Mouse (Mus musculus) kidney, adult 2 months (tissue): ENCODE results near the gene Zdhhc22. TPM values are rescaled to one million over a fixed set of nuclear protein-coding genes. Genes with fewer than 3 reads are reported as not detected.

Source experiments
- DNase-seq: peaks from one replicate; pipeline ENCODE4 v3.0.0; 2021
- H3K27ac ChIP-seq: fragments of 200-500 bp; 2 replicates; pipeline ENCODE4 v1.5.1; 2012; ENCODE audit warnings: low read depth, low read length, control low read depth, inconsistent platforms; ENCODE audit not compliant: insufficient read depth
- H3K27me3 ChIP-seq: fragments of 200-500 bp; replicated peaks from 2 replicates; pipeline ENCODE4 v1.6.1; 2012; ENCODE audit warnings: mild to moderate bottlenecking, moderate library complexity, low read length, inconsistent platforms; ENCODE audit not compliant: control insufficient read depth, insufficient read depth
- H3K36me3 ChIP-seq: fragments of 200-500 bp; 2 replicates; pipeline ENCODE4 v1.6.1; 2012; ENCODE audit warnings: mild to moderate bottlenecking, moderate library complexity, low read length, inconsistent platforms; ENCODE audit not compliant: control insufficient read depth, insufficient read depth
- H3K4me1 ChIP-seq: fragments of 200-500 bp; 2 replicates; pipeline ENCODE4 v1.6.1; 2011; ENCODE audit warnings: low read length; ENCODE audit not compliant: control insufficient read depth, insufficient read depth
- H3K4me3 ChIP-seq: fragments of 200-500 bp; 2 replicates; pipeline ENCODE4 v1.5.1; 2011; ENCODE audit warnings: mild to moderate bottlenecking, low read depth, low read length, control low read depth; ENCODE audit not compliant: insufficient read depth
- CTCF ChIP-seq: fragments of 200-500 bp; conservative IDR thresholded peaks from 2 replicates; pipeline ENCODE4 v1.5.1; 2011; ENCODE audit warnings: low read depth, mild to moderate bottlenecking, control low read depth, low read length, moderate library complexity, mixed read lengths; ENCODE audit not compliant: insufficient read depth, insufficient read length
- POLR2A ChIP-seq: fragments of 200-500 bp; IDR thresholded peaks from one replicate; pipeline ENCODE4 v1.6.1; 2011; ENCODE audit warnings: low read depth, low read length, control low read depth
- WGBS: fragments of 180-500 bp; shearing (Covaris S2); methylation state at CpG from one replicate; pipeline ENCODE4 v1.1.7; 2018; 5-methylcytosine and 5-hydroxymethylcytosine counted together
- polyA plus RNA-seq: library from polyadenylated mRNA; depleted of rRNA; stranded (reverse); fragments of >200 nt; gene quantifications from 2 replicates; pipeline ENCODE4 v1.2.3, GENCODE M21; 2012

Zdhhc22 gene
- polyA plus RNA-seq, 1 experiment, result 0.14 TPM

- Histone ChIP-seq H3K4me1 (peaks cover 14% of the 10 kb centered on the region; the same call in 1 of the 2 replicates), H3K4me3 (no peak overlapping the region), H3K27ac (no peak overlapping the region), H3K27me3 (no peaks in the 10 kb centered on the region), H3K36me3 (no peaks in the 10 kb centered on the region; the same call in 1 of the 2 replicates)
- TF ChIP-seq CTCF, result no peak
- TF ChIP-seq POLR2A, result no peak
- DNase-seq, result no peak
- WGBS, result 96% methylated on average over 3 of the region's 3 CpGs
These were observed 39.3 kb downstream of the Zdhhc22 start for GRCm38 (mm10) chr12:86950961-86951360.

GRCm38 (mm10) chr12:86950161-86950960, 39.9 kb downstream of the Zdhhc22 start:
- TF ChIP-seq POLR2A (no peak), CTCF (no peak)
- H3K36me3 ChIP-seq, result no peaks in the 10 kb centered on the region; the same call in 1 of the 2 replicates
- DNase-seq, result no peak
- 74% methylated on average over 16 of the region's 16 CpGs for WGBS
- H3K4me1 ChIP-seq, result peaks cover 15% of the 10 kb centered on the region; the same call in 1 of the 2 replicates
- H3K27ac ChIP-seq, result no peak overlapping the region
- H3K27me3 ChIP-seq, result no peaks in the 10 kb centered on the region
- no peak overlapping the region for H3K4me3 ChIP-seq

GRCm38 (mm10) chr12:86949501-86949900, 40.7 kb downstream of the Zdhhc22 start:
- H3K27me3 ChIP-seq, result no peaks in the 10 kb centered on the region
- WGBS, result 65% methylated on average over 9 of the region's 9 CpGs
- no peaks in the 10 kb centered on the region; the same call in 1 of the 2 replicates for H3K36me3 ChIP-seq
- no peak for TF ChIP-seq POLR2A
- TF ChIP-seq CTCF, result no peak
- H3K27ac ChIP-seq, result no peak overlapping the region
- H3K4me3 ChIP-seq, result no peak overlapping the region
- peaks cover 15% of the 10 kb centered on the region; the same call in 1 of the 2 replicates for H3K4me1 ChIP-seq
- DNase-seq, result no peak

GRCm38 (mm10) chr12:86948627-86949026, 41.6 kb downstream of the Zdhhc22 start:
- 11% methylated on average over 6 of the region's 6 CpGs for WGBS
- Histone ChIP-seq H3K27ac (peak overlapping the region; percentile 75; the same call in 1 of the 2 replicates), H3K4me3 (0 out of 2 replicates have a peak overlapping the region, but pooled peaks have one; percentile 3), H3K36me3 (no peaks in the 10 kb centered on the region; the same call in 1 of the 2 replicates), H3K27me3 (no peaks in the 10 kb centered on the region), H3K4me1 (peaks cover 15% of the 10 kb centered on the region; the same call in 1 of the 2 replicates)
- peak; percentile 73 for DNase-seq
- TF ChIP-seq CTCF, result no peak
- TF ChIP-seq POLR2A, result no peak

- Histone ChIP-seq H3K27me3 (no peaks in the 10 kb centered on the region), H3K4me1 (peaks cover 15% of the 10 kb centered on the region; the same call in 1 of the 2 replicates), H3K27ac (peak overlapping the region; percentile 92), H3K4me3 (peak overlapping the region; percentile 75), H3K36me3 (no peaks in the 10 kb centered on the region; the same call in 1 of the 2 replicates)
- DNase-seq, result peak; percentile 85
- 10% methylated on average over 26 of the region's 26 CpGs for WGBS
- TF ChIP-seq POLR2A, result no peak
- no peak for TF ChIP-seq CTCF
These were observed 42.4 kb downstream of the Zdhhc22 start for GRCm38 (mm10) chr12:86947681-86948401.

GRCm38 (mm10) chr12:86946862-86947574, 43.2 kb downstream of the Zdhhc22 start, which contains the start of gene Cipc:
Gene Cipc, plus strand, starts transcription at chr12:86947043.
- H3K4me1 ChIP-seq, result peaks cover 15% of the 10 kb centered on the region; the same call in 1 of the 2 replicates
- peak within 1 kb of the TSS; percentile 75 for H3K4me3 ChIP-seq
- no peak for TF ChIP-seq CTCF
- TF ChIP-seq POLR2A, result peak; percentile 58
- DNase-seq, result peak; percentile 99
- WGBS, result under 1% methylated on average over 64 of the region's 64 CpGs
- no peaks in the 10 kb centered on the region for H3K27me3 ChIP-seq
- no peaks in the 10 kb centered on the region for H3K36me3 ChIP-seq
- peak within 1 kb of the TSS; percentile 92 for H3K27ac ChIP-seq
